Mouse (Mus musculus) brain, embryonic 14.5 days (tissue): Measurements from ENCODE around the gene 2310022A10Rik.

Experiments used
- CTCF ChIP-seq: fragments of 200-500 bp; IDR thresholded peaks from 2 replicates; pipeline ENCODE4 v1.5.1; 2012; ENCODE audit warnings: inconsistent platforms, mild to moderate bottlenecking, moderate library complexity, borderline replicate concordance; ENCODE audit not compliant: insufficient read depth, insufficient read length; ENCODE audit errors: extremely low read depth
- POLR2A ChIP-seq: fragments of 200-500 bp; IDR thresholded peaks from 2 replicates; pipeline ENCODE4 v1.6.1; 2012; ENCODE audit warnings: mild to moderate bottlenecking, inconsistent platforms, borderline replicate concordance; ENCODE audit not compliant: poor library complexity, insufficient read depth, insufficient read length, severe bottlenecking; ENCODE audit errors: extremely low read depth

DNA sequence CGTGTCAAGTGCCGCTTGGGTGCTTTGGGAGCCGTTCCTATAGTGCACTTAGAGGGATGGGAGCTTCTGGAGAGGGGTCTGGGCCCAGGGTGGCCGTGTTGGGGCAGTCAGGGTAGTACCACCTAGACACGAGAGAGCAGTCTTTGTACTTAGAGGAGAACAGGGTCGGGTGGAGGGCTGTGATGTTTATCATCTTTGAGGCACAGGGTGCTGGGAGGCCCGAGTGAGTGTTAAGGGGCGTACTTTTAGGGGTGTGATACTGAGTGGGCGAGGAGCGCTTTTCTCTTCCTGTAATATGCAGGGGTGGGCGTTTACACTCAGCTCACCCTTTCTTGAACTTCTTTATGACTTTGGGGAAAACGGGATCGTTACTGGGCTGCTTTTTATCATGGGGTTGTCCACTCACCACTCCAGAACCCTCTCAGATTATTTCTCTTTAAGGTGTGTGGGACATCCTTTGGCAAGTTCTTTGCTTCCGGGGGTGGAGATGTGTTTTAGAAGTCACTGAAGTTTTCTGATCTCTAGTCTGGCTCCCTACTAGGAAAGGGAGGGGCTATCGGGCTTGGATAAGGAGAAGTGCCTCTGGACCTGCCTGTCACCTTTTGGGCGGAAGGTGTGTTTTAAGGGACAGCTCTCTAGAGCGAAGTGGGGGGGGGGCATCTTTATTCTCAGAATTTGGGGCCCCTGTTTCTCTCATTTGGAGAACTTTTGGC lies 39.3 kb downstream of the 2310022A10Rik start:
- TF ChIP-seq CTCF (no peak), POLR2A (no peak)
